Mouse (Mus musculus): Measurements from ENCODE around the gene Cln3.

DNA sequence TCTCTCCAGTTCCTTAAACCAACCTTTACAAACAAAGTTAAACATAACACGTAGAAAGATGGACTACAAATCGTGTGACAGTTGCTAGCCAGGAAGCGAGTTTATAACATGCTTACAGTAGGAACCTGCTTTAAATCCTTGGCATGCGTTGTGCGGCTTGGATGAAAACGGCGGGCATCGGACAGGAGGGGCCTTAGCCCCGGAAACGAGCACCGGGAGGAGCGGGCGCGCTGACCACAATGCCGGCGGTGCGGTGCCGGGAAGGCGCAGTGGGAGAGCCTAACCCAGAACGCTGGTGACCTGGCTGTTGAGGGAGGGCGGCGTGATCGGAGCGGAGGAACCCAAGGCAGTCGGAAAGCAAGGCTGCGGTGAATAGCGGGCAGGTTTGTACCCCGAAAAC lies 49.9 kb downstream of the Cln3 start:
- TF ChIP-seq CTCF (IDR thresholded peaks at IDR 0.05) (no peak), POLR2A (IDR thresholded peaks at IDR 0.05; ENCODE audit: insufficient read depth, low read depth, low read length) (no peak), EP300 (IDR thresholded peaks at IDR 0.05; ENCODE audit: insufficient read depth, low read depth, low read length) (no peak)

Measured in heart, adult 2 months (tissue).